Mouse (Mus musculus) layer of hippocampus, postnatal 36 days (tissue): ENCODE results near the gene Timeless. TPM values are rescaled to one million over a fixed set of nuclear protein-coding genes. Genes with fewer than 3 reads are reported as not detected.

Source experiments
- DNase-seq, 2 experiments: peaks; one replicate each; pipeline ENCODE4 v3.0.0; 2022
- total RNA-seq, 2 experiments: library from RNA; stranded (reverse); gene quantifications; 2 replicates each; pipeline ENCODE4 v1.2.3; 2021

Gene Timeless
- total RNA-seq, 2 experiments from 2014 or later = 7.8 to 8.4 TPM

- DNase-seq = no peak
These were observed 66.4 kb downstream of the Timeless start for GRCm38 (mm10) chr10:128298243-128298642.

GRCm38 (mm10) chr10:128298702-128299171 is 66.9 kb downstream of the Timeless start, which contains the start of gene Il23a:
Gene Il23a, minus strand, starts transcription at chr10:128298752.
- DNase-seq = no peak

- DNase-seq = no peak
These were observed 70.5 kb downstream of the Timeless start for GRCm38 (mm10) chr10:128302357-128302756.

Other genes with a start within 250 kb of the Timeless start
- gene Hsd17b6, start 224.5 kb upstream of the Timeless start, total RNA-seq = not detected
- 1 to 10 TPM; 5.8 to 7.3 TPM for gene Prim1, start 216.9 kb upstream of the Timeless start, total RNA-seq
- 100 to 1,000 TPM; 338 to 342 TPM for gene Naca, start 196.5 kb upstream of the Timeless start, total RNA-seq
- gene Ptges3, start 173.1 kb upstream of the Timeless start, total RNA-seq = 100 to 1,000 TPM; 155 to 157 TPM
- gene Atp5b, start 148.8 kb upstream of the Timeless start, total RNA-seq = 1,000 to 10,000 TPM; 1,628 to 1,744 TPM
- 10 to 100 TPM; 39.9 to 46.8 TPM for gene Baz2a, start 140.5 kb upstream of the Timeless start, total RNA-seq
- 10 to 100 TPM; 12.8 to 13.7 TPM for gene Rbms2, start 51.8 kb upstream of the Timeless start, total RNA-seq
- 10 to 100 TPM; 21.1 to 23.2 TPM for gene Gls2, start 37.6 kb upstream of the Timeless start, total RNA-seq
- gene Spryd4, start 20.3 kb upstream of the Timeless start, total RNA-seq = 10 to 100 TPM in 1 of 2 experiments, 1 to 10 TPM in 1; 7.1 to 10.2 TPM
- not detected for gene Mip, start 6.2 kb upstream of the Timeless start, total RNA-seq
- not detected for gene Apon, start 22.0 kb downstream of the Timeless start, total RNA-seq
- gene Apof, start 36.6 kb downstream of the Timeless start, total RNA-seq = not detected
- 10 to 100 TPM; 30.6 to 36.0 TPM for gene Stat2, start 38.5 kb downstream of the Timeless start, total RNA-seq
- gene Il23a, start 66.7 kb downstream of the Timeless start, total RNA-seq = under 1 TPM in 1 of 2 experiments, not detected in 1; 0.38 TPM
- 10 to 100 TPM; 14.0 to 16.7 TPM for gene Pan2, start 71.3 kb downstream of the Timeless start, total RNA-seq
- 10 to 100 TPM; 82.9 to 86.1 TPM for gene Cnpy2, start 90.4 kb downstream of the Timeless start, total RNA-seq
- 100 to 1,000 TPM; 224 to 234 TPM for gene Cs, start 105.7 kb downstream of the Timeless start, total RNA-seq
- gene Coq10a, start 136.9 kb downstream of the Timeless start, total RNA-seq = 10 to 100 TPM; 51.2 to 52.8 TPM
- 10 to 100 TPM; 55.6 to 59.6 TPM for gene Ankrd52, start 145.1 kb downstream of the Timeless start, total RNA-seq
- gene Slc39a5, start 169.2 kb downstream of the Timeless start, total RNA-seq = not detected
- 10 to 100 TPM; 91.6 to 92.0 TPM for gene Nabp2, start 179.4 kb downstream of the Timeless start, total RNA-seq
- 10 to 100 TPM; 74.4 to 76.3 TPM for gene Rnf41, start 179.6 kb downstream of the Timeless start, total RNA-seq
- 100 to 1,000 TPM; 226 to 234 TPM for gene Smarcc2, start 227.2 kb downstream of the Timeless start, total RNA-seq